Mouse (Mus musculus) CH12.LX (cell line): Measurements from ENCODE around the gene Slc12a4. TPM values are rescaled to one million over a fixed set of nuclear protein-coding genes. Genes with fewer than 3 reads are reported as not detected.

Experiments used
- DNase-seq: peaks from one replicate; pipeline ENCODE4 v3.0.0-alpha.2; 2013; ENCODE audit errors: extremely low read depth
- H3K27ac ChIP-seq: 2 replicates; pipeline ENCODE4 v1.5.1; 2012; ENCODE audit warnings: low read depth, mild to moderate bottlenecking, control low read depth, moderate library complexity; ENCODE audit not compliant: insufficient read depth
- H3K27me3 ChIP-seq: replicated peaks from 2 replicates; pipeline ENCODE3; 2012; ENCODE audit warnings: inconsistent platforms
- H3K36me3 ChIP-seq, 2 experiments: replicated peaks in 1 of 2; 2 replicates each; pipeline versions ENCODE3 to v1.6.1; 2012; ENCODE audit warnings: inconsistent platforms in 1 of 2, low read length in 1 of 2, mild to moderate bottlenecking in 1 of 2, mixed read lengths in 1 of 2, moderate library complexity in 1 of 2; ENCODE audit not compliant: control insufficient read depth in 1 of 2, insufficient read depth in 1 of 2
- H3K4me1 ChIP-seq, 2 experiments: 2 replicates each; pipeline ENCODE4 v1.6.1; 2012; ENCODE audit warnings: inconsistent platforms in 1 of 2, moderate library complexity in 1 of 2; ENCODE audit not compliant: insufficient read depth in 2 of 2, control insufficient read depth in 1 of 2
- H3K4me2 ChIP-seq: 2 replicates; pipeline ENCODE4 v1.6.1; 2012; ENCODE audit warnings: low read depth, mild to moderate bottlenecking, control low read depth; ENCODE audit not compliant: poor library complexity, insufficient read depth, severe bottlenecking
- H3K4me3 ChIP-seq, 3 experiments: fragments of 150-350 bp in 1 of 3; sonication (generic) in 1 of 3; replicated peaks in 1 of 3; 2 replicates each; pipeline versions ENCODE3 to v1.5.1; 2011 to 2012; ENCODE audit warnings: low read depth in 2 of 3, low read length in 2 of 3, mild to moderate bottlenecking in 2 of 3, moderate library complexity in 2 of 3, control low read depth in 1 of 3, improper control_type of control experiment in 1 of 3, inconsistent platforms in 1 of 3, mixed read lengths in 1 of 3; ENCODE audit not compliant: poor library complexity in 1 of 3
- H3K79me2 ChIP-seq: replicated peaks from 2 replicates; pipeline ENCODE4 v1.6.1; 2012; ENCODE audit warnings: mild to moderate bottlenecking, moderate library complexity; ENCODE audit not compliant: control insufficient read depth, poor library complexity, insufficient read depth, severe bottlenecking; ENCODE audit errors: extremely low read depth
- H3K9ac ChIP-seq: 2 replicates; pipeline ENCODE4 v1.6.1; 2012; ENCODE audit warnings: low read depth, mild to moderate bottlenecking, control low read depth, moderate library complexity; ENCODE audit not compliant: insufficient read depth
- H3K9me3 ChIP-seq: replicated peaks from 2 replicates; pipeline ENCODE3; 2012; ENCODE audit warnings: low read length, inconsistent platforms, mixed read lengths
- CHD2 ChIP-seq: IDR thresholded peaks from 2 replicates; pipeline ENCODE4 v1.6.1; 2011; ENCODE audit warnings: low read length, improper control_type of control experiment
- ELF1 ChIP-seq: IDR thresholded peaks from 2 replicates; pipeline ENCODE4 v1.6.1; 2014; ENCODE audit warnings: low read depth, mild to moderate bottlenecking, inconsistent platforms, low read length, improper control_type of control experiment
- EP300 ChIP-seq: IDR thresholded peaks from 2 replicates; pipeline ENCODE4 v1.6.1; 2011; ENCODE audit warnings: low read length, improper control_type of control experiment
- ETS1 ChIP-seq: conservative IDR thresholded peaks from 2 replicates; pipeline ENCODE4 v1.6.1; 2012; ENCODE audit warnings: low read depth, mild to moderate bottlenecking, inconsistent platforms, low read length, improper control_type of control experiment, moderate library complexity
- HCFC1 ChIP-seq: IDR thresholded peaks from 2 replicates; pipeline ENCODE4 v1.6.1; 2012; ENCODE audit warnings: low read depth, mild to moderate bottlenecking, inconsistent platforms, low read length, improper control_type of control experiment
- MAFK ChIP-seq: IDR thresholded peaks from 2 replicates; pipeline ENCODE4 v1.6.1; 2011; ENCODE audit warnings: low read length, improper control_type of control experiment; ENCODE audit not compliant: insufficient replicate concordance
- MEF2A ChIP-seq: IDR thresholded peaks from 2 replicates; pipeline ENCODE4 v1.6.1; 2014; ENCODE audit warnings: low read depth, mild to moderate bottlenecking, inconsistent platforms, low read length, improper control_type of control experiment, borderline replicate concordance
- MXI1 ChIP-seq: IDR thresholded peaks from 2 replicates; pipeline ENCODE4 v1.6.1; 2011; ENCODE audit warnings: mild to moderate bottlenecking, low read depth, low read length, improper control_type of control experiment
- MYC ChIP-seq: IDR thresholded peaks from 2 replicates; pipeline ENCODE4 v1.6.1; 2011; ENCODE audit warnings: low read depth, mild to moderate bottlenecking, improper control_type of control experiment, low read length
- NRF1 ChIP-seq: IDR thresholded peaks from 2 replicates; pipeline ENCODE4 v1.6.1; 2014; ENCODE audit warnings: low read depth, mild to moderate bottlenecking, inconsistent platforms, low read length, improper control_type of control experiment, moderate library complexity
- PAX5 ChIP-seq: IDR thresholded peaks from 2 replicates; pipeline ENCODE4 v1.6.1; 2012; ENCODE audit warnings: low read length, inconsistent platforms, mixed read lengths
- POLR2AphosphoS2 ChIP-seq: IDR thresholded peaks from 2 replicates; pipeline ENCODE4 v1.6.1; 2011; ENCODE audit warnings: low read depth, low read length, improper control_type of control experiment
- TBP ChIP-seq: conservative IDR thresholded peaks from 2 replicates; pipeline ENCODE4 v1.6.1; 2011; ENCODE audit warnings: low read depth, low read length, improper control_type of control experiment
- TCF12 ChIP-seq: IDR thresholded peaks from 2 replicates; pipeline ENCODE4 v1.6.1; 2014; ENCODE audit warnings: low read depth, mild to moderate bottlenecking, inconsistent platforms, low read length, improper control_type of control experiment
- USF1 ChIP-seq: IDR thresholded peaks from 2 replicates; pipeline ENCODE4 v1.6.1; 2014; ENCODE audit warnings: low read depth, mild to moderate bottlenecking, inconsistent platforms, low read length, improper control_type of control experiment
- ZMIZ1 ChIP-seq: IDR thresholded peaks from 2 replicates; pipeline ENCODE4 v1.6.1; 2012; ENCODE audit warnings: low read depth, mild to moderate bottlenecking, inconsistent platforms, low read length, improper control_type of control experiment
- ZNF384 ChIP-seq: IDR thresholded peaks from 2 replicates; pipeline ENCODE4 v1.6.1; 2012; ENCODE audit warnings: low read depth, low read length, improper control_type of control experiment, inconsistent platforms
- dilution Hi-C: fragments of 300-500 bp; cut with MboI; formaldehyde crosslinking; loops from 2 replicates; pipeline ENCODE4 v1.14.3; 2020; ENCODE audit warnings: low sequenced_read_pairs; ENCODE audit not compliant: extremely low pct_unique_long_range_greater_than_20kb, extremely low pct_ligation_motif_present
- in situ Hi-C: fragments of 300-500 bp; cut with MboI; formaldehyde crosslinking; loops from 3 replicates; pipeline ENCODE4 v1.14.3; 2019; ENCODE audit warnings: low sequenced_read_pairs, low pct_ligation_motif_present, low pct_unique_long_range_greater_than_20kb, mixed read lengths
- polyA plus RNA-seq: library from polyadenylated mRNA; unstranded; fragments of >175 nt; gene quantifications from 2 replicates; pipeline ENCODE4 v1.2.1, GENCODE M21; 2012; ENCODE audit warnings: low read depth; ENCODE audit not compliant: insufficient read length
- total RNA-seq, 2 experiments: library from RNA; depleted of rRNA; stranded (reverse); fragments of 300-350 nt in 1 of 2; fragments of >200 nt in 1 of 2; gene quantifications; 2 replicates each; pipeline ENCODE4 v1.2.3; 2012 to 2014

Gene Slc12a4
- total and polyA plus RNA-seq, 3 experiments = 4.2 to 9.4 (median 8.1) TPM

GRCm38 (mm10) chr8:105897801-105898480 lies 68.0 kb downstream of the Slc12a4 start:
- Histone ChIP-seq H3K9ac (no peak overlapping the region), H3K4me1 (peaks cover 0 to 18% of the 10 kb centered on the region in 2 experiments; a peak in 2 of 4 replicates), H3K9me3 (no peaks in the 10 kb centered on the region), H3K27me3 (no peaks in the 10 kb centered on the region), H3K4me3 (no peak overlapping the region), H3K4me2 (no peak overlapping the region), H3K36me3 (peaks cover 11 to 36% of the 10 kb centered on the region in 2 experiments), H3K27ac (no peak overlapping the region), H3K79me2 (0 out of 2 replicates have a peak, but pooled peaks cover 6% of the 10 kb centered on the region)
- DNase-seq = no peak
- dilution Hi-C loops (no loop called here), in situ Hi-C loops (no loop called here)
- TF ChIP-seq TBP (no peak), PAX5 (no peak), ELF1 (no peak), HCFC1 (no peak), EP300 (no peak), MYC (no peak), MXI1 (no peak), ZMIZ1 (no peak), MEF2A (no peak), MAFK (no peak), CHD2 (no peak), TCF12 (no peak), ETS1 (no peak), POLR2AphosphoS2 (no peak), NRF1 (no peak), USF1 (no peak), ZNF384 (no peak)

Other genes starting within 250 kb of the Slc12a4 start
Only the 20 nearest of the 22 such genes appear.
- gene Gfod2, start 207.4 kb downstream of the Slc12a4 start, total RNA-seq (2012; rRNA removed) = 3.1 and 4.7 TPM in 2 replicates
- gene Gfod2, start 207.4 kb downstream of the Slc12a4 start, total RNA-seq (2014; rRNA removed) = 1.7 and 1.8 TPM in 2 replicates
- 3.1 and 3.4 TPM in 2 replicates for gene Gfod2, start 207.4 kb downstream of the Slc12a4 start, polyA plus RNA-seq
- 8.1 and 8.7 TPM in 2 replicates for gene Ranbp10, start 138.7 kb downstream of the Slc12a4 start, total RNA-seq (2012; rRNA removed)
- 7.4 and 7.9 TPM in 2 replicates for gene Ranbp10, start 138.7 kb downstream of the Slc12a4 start, total RNA-seq (2014; rRNA removed)
- 12.8 and 15.8 TPM in 2 replicates for gene Ranbp10, start 138.7 kb downstream of the Slc12a4 start, polyA plus RNA-seq
- 0.13 and 0.21 TPM in 2 replicates for gene Tsnaxip1, start 138.4 kb downstream of the Slc12a4 start, total RNA-seq (2012; rRNA removed)
- 0.13 TPM in 1 of 2 replicates, not detected in the other for gene Tsnaxip1, start 138.4 kb downstream of the Slc12a4 start, total RNA-seq (2014; rRNA removed)
- 0.38 and 0.50 TPM in 2 replicates for gene Tsnaxip1, start 138.4 kb downstream of the Slc12a4 start, polyA plus RNA-seq
- gene Cenpt, start 112.8 kb downstream of the Slc12a4 start, total RNA-seq (2012; rRNA removed) = 21.3 and 21.4 TPM in 2 replicates
- 17.3 TPM in 2 replicates for gene Cenpt, start 112.8 kb downstream of the Slc12a4 start, total RNA-seq (2014; rRNA removed)
- gene Cenpt, start 112.8 kb downstream of the Slc12a4 start, polyA plus RNA-seq = 28.2 and 29.4 TPM in 2 replicates
- gene Thap11, start 111.0 kb downstream of the Slc12a4 start, total RNA-seq (2012; rRNA removed) = 40.2 and 42.6 TPM in 2 replicates
- gene Thap11, start 111.0 kb downstream of the Slc12a4 start, total RNA-seq (2014; rRNA removed) = 29.7 and 31.9 TPM in 2 replicates
- gene Thap11, start 111.0 kb downstream of the Slc12a4 start, polyA plus RNA-seq = 21.3 and 21.7 TPM in 2 replicates
- 144 and 193 TPM in 2 replicates for gene Nutf2, start 105.5 kb downstream of the Slc12a4 start, total RNA-seq (2012; rRNA removed)
- gene Nutf2, start 105.5 kb downstream of the Slc12a4 start, total RNA-seq (2014; rRNA removed) = 205 and 223 TPM in 2 replicates
- 7.9 and 11.2 TPM in 2 replicates for gene Nutf2, start 105.5 kb downstream of the Slc12a4 start, polyA plus RNA-seq
- 41.6 and 47.0 TPM in 2 replicates for gene Edc4, start 85.2 kb downstream of the Slc12a4 start, total RNA-seq (2012; rRNA removed)
- 28.2 and 28.7 TPM in 2 replicates for gene Edc4, start 85.2 kb downstream of the Slc12a4 start, total RNA-seq (2014; rRNA removed)
- gene Edc4, start 85.2 kb downstream of the Slc12a4 start, polyA plus RNA-seq = 37.5 and 46.4 TPM in 2 replicates
- gene Nrn1l, start 72.5 kb downstream of the Slc12a4 start, total RNA-seq (2012; rRNA removed) = 0.38 and 0.42 TPM in 2 replicates
- gene Nrn1l, start 72.5 kb downstream of the Slc12a4 start, total RNA-seq (2014; rRNA removed) = not detected in 2 replicates
- gene Nrn1l, start 72.5 kb downstream of the Slc12a4 start, polyA plus RNA-seq = not detected in 2 replicates
- gene Pskh1, start 65.7 kb downstream of the Slc12a4 start, total RNA-seq (2012; rRNA removed) = 12.2 and 12.9 TPM in 2 replicates
- gene Pskh1, start 65.7 kb downstream of the Slc12a4 start, total RNA-seq (2014; rRNA removed) = 10.5 and 11.0 TPM in 2 replicates
- 11.5 and 12.3 TPM in 2 replicates for gene Pskh1, start 65.7 kb downstream of the Slc12a4 start, polyA plus RNA-seq
- gene Ctrl, start 32.2 kb downstream of the Slc12a4 start, total RNA-seq (2012; rRNA removed) = 2.0 and 2.9 TPM in 2 replicates
- gene Ctrl, start 32.2 kb downstream of the Slc12a4 start, total RNA-seq (2014; rRNA removed) = 1.3 and 1.5 TPM in 2 replicates
- gene Ctrl, start 32.2 kb downstream of the Slc12a4 start, polyA plus RNA-seq = 5.3 and 5.9 TPM in 2 replicates
- gene Psmb10, start 27.7 kb downstream of the Slc12a4 start, total RNA-seq (2012; rRNA removed) = 228 and 298 TPM in 2 replicates
- gene Psmb10, start 27.7 kb downstream of the Slc12a4 start, total RNA-seq (2014; rRNA removed) = 136 and 137 TPM in 2 replicates
- 227 and 313 TPM in 2 replicates for gene Psmb10, start 27.7 kb downstream of the Slc12a4 start, polyA plus RNA-seq
- gene Lcat, start 22.7 kb downstream of the Slc12a4 start, total RNA-seq (2012; rRNA removed) = 0.21 and 0.34 TPM in 2 replicates
- 0.18 TPM in 1 of 2 replicates, not detected in the other for gene Lcat, start 22.7 kb downstream of the Slc12a4 start, total RNA-seq (2014; rRNA removed)
- 0.17 and 0.25 TPM in 2 replicates for gene Lcat, start 22.7 kb downstream of the Slc12a4 start, polyA plus RNA-seq
- not detected in 2 replicates for gene Dpep3, start 13.3 kb upstream of the Slc12a4 start, total RNA-seq (2012; rRNA removed)
- not detected in 2 replicates for gene Dpep3, start 13.3 kb upstream of the Slc12a4 start, total RNA-seq (2014; rRNA removed)
- gene Dpep3, start 13.3 kb upstream of the Slc12a4 start, polyA plus RNA-seq = not detected in 2 replicates
- 20.9 and 23.2 TPM in 2 replicates for gene Dus2, start 25.2 kb upstream of the Slc12a4 start, total RNA-seq (2012; rRNA removed)
- gene Dus2, start 25.2 kb upstream of the Slc12a4 start, total RNA-seq (2014; rRNA removed) = 20.7 and 23.6 TPM in 2 replicates
- gene Dus2, start 25.2 kb upstream of the Slc12a4 start, polyA plus RNA-seq = 27.2 and 27.7 TPM in 2 replicates
- gene Dpep2nb, start 39.9 kb upstream of the Slc12a4 start, total RNA-seq (2012; rRNA removed) = not detected in 2 replicates
- not detected in 2 replicates for gene Dpep2nb, start 39.9 kb upstream of the Slc12a4 start, total RNA-seq (2014; rRNA removed)
- gene Dpep2nb, start 39.9 kb upstream of the Slc12a4 start, polyA plus RNA-seq = not detected in 2 replicates
- 19.8 and 23.3 TPM in 2 replicates for gene Ddx28, start 45.8 kb upstream of the Slc12a4 start, total RNA-seq (2012; rRNA removed)
- 21.6 and 21.8 TPM in 2 replicates for gene Ddx28, start 45.8 kb upstream of the Slc12a4 start, total RNA-seq (2014; rRNA removed)
- gene Ddx28, start 45.8 kb upstream of the Slc12a4 start, polyA plus RNA-seq = 15.5 and 16.3 TPM in 2 replicates
- 25.5 and 29.0 TPM in 2 replicates for gene Nfatc3, start 92.7 kb upstream of the Slc12a4 start, total RNA-seq (2012; rRNA removed)
- 32.9 and 37.8 TPM in 2 replicates for gene Nfatc3, start 92.7 kb upstream of the Slc12a4 start, total RNA-seq (2014; rRNA removed)
- 73.5 and 96.3 TPM in 2 replicates for gene Nfatc3, start 92.7 kb upstream of the Slc12a4 start, polyA plus RNA-seq
- gene Esrp2, start 170.9 kb upstream of the Slc12a4 start, total RNA-seq (2012; rRNA removed) = 0.21 and 0.30 TPM in 2 replicates
- not detected in 2 replicates for gene Esrp2, start 170.9 kb upstream of the Slc12a4 start, total RNA-seq (2014; rRNA removed)
- gene Esrp2, start 170.9 kb upstream of the Slc12a4 start, polyA plus RNA-seq = 0.24 and 0.37 TPM in 2 replicates
- 6.3 and 7.0 TPM in 2 replicates for gene Pla2g15, start 184.3 kb upstream of the Slc12a4 start, total RNA-seq (2012; rRNA removed)
- gene Pla2g15, start 184.3 kb upstream of the Slc12a4 start, total RNA-seq (2014; rRNA removed) = 6.3 and 6.9 TPM in 2 replicates
- 7.0 and 8.0 TPM in 2 replicates for gene Pla2g15, start 184.3 kb upstream of the Slc12a4 start, polyA plus RNA-seq
- 24.2 and 27.8 TPM in 2 replicates for gene Slc7a6, start 202.8 kb upstream of the Slc12a4 start, total RNA-seq (2012; rRNA removed)
- gene Slc7a6, start 202.8 kb upstream of the Slc12a4 start, total RNA-seq (2014; rRNA removed) = 29.5 and 32.6 TPM in 2 replicates
- gene Slc7a6, start 202.8 kb upstream of the Slc12a4 start, polyA plus RNA-seq = 61.8 and 67.1 TPM in 2 replicates